Mouse (Mus musculus): ENCODE results near the gene Nckap1l. TPM values are rescaled to one million over a fixed set of nuclear protein-coding genes. Genes with fewer than 3 reads are reported as not detected.

Gene Nckap1l
- polyA plus RNA-seq, 1 experiment = not detected

DNA sequence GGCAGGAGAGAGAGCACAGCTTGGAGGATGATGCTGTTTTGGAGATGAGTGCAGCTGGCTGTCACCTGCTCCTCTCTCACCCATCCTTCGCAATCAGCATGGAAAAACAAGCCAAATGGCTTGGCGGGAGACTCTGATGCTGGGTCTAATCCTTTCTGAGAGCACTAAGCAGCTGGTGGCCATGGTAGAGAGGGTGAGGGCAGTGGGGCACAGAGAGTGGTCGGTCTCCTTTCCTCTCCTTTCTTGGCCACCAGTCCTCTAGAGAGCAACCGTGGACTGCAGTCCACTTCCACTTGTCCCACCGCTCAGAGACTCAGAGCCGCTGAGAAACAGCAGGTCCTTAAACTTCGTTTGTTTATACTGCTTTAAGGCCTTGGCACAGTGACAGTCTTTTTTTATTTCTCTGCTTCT is 60.0 kb downstream of the Nckap1l start:
- Histone ChIP-seq H3K4me1 (ENCODE audit: control insufficient read depth, insufficient read depth, low read length) (peaks cover 27% of the 10 kb centered on the region), H3K4me3 (ENCODE audit: insufficient read depth, low read depth, low read length) (no peak overlapping the region), H3K27ac (ENCODE audit: insufficient read depth, low read depth, low read length) (peak overlapping the region; percentile 13; the same call in 1 of the 2 replicates)
- no peak for TF ChIP-seq POLR2A (IDR thresholded peaks at IDR 0.05; ENCODE audit: insufficient read depth, low read depth, low read length)
- no peak for TF ChIP-seq CTCF (IDR thresholded peaks at IDR 0.05; ENCODE audit: insufficient read depth, low read depth, low read length)
- 8% methylated on average over 7 of the region's 7 CpGs for WGBS

DNA sequence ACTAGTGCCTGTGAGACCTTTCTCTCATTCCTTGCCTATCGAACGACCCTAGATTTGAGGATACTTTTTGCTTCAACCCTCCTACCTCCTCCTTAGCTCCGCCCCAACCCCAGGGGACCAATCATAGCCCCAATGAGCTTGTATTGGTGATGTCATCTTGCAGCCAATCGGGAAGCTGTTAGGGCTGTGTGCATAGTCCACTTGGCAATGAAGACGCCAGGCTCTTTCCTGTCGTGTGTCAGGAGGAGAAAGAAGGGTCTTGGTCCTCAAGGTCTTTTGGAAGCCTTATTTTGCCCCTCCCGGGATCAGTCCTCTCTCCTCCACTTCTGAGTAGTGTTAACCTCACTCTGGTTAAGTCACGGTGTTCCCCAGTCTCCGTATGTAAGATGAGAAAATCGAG is 60.5 kb downstream of the Nckap1l start:
- 2% methylated on average over 10 of the region's 10 CpGs for WGBS
- Histone ChIP-seq H3K27ac (ENCODE audit: insufficient read depth, low read depth, low read length) (peak overlapping the region; percentile 83), H3K4me3 (ENCODE audit: insufficient read depth, low read depth, low read length) (peak overlapping the region; percentile 27), H3K4me1 (ENCODE audit: control insufficient read depth, insufficient read depth, low read length) (peaks cover 28% of the 10 kb centered on the region)
- TF ChIP-seq CTCF (IDR thresholded peaks at IDR 0.05; ENCODE audit: insufficient read depth, low read depth, low read length) (no peak), POLR2A (IDR thresholded peaks at IDR 0.05; ENCODE audit: insufficient read depth, low read depth, low read length) (peak; percentile 52)

DNA sequence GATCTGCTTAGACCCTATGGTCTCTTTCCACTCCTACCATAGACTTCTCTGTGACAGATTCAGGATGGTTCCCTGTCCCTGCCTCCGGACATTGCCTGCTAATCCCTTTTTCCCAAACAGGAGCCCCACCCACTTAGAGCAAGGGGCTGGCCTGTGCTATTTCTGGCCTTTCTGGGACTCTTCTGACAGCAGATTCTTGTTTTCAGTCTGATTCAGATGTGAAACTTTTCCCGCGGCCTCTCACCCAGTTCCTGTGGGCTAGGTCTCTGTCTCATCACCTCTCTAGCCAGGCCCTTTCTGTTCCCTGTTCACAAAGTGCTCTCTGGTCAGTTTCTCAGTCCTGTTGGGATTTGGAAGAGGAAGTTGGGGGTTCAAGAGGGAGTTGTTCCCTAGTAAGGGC is 61.3 kb downstream of the Nckap1l start:
- Histone ChIP-seq H3K4me1 (ENCODE audit: control insufficient read depth, insufficient read depth, low read length) (peaks cover 30% of the 10 kb centered on the region), H3K4me3 (ENCODE audit: insufficient read depth, low read depth, low read length) (no peak overlapping the region), H3K27ac (ENCODE audit: insufficient read depth, low read depth, low read length) (no peak overlapping the region; the same call in 1 of the 2 replicates)
- WGBS = 21% methylated on average over 3 of the region's 3 CpGs
- TF ChIP-seq CTCF (IDR thresholded peaks at IDR 0.05; ENCODE audit: insufficient read depth, low read depth, low read length) = no peak
- no peak for TF ChIP-seq POLR2A (IDR thresholded peaks at IDR 0.05; ENCODE audit: insufficient read depth, low read depth, low read length)

DNA sequence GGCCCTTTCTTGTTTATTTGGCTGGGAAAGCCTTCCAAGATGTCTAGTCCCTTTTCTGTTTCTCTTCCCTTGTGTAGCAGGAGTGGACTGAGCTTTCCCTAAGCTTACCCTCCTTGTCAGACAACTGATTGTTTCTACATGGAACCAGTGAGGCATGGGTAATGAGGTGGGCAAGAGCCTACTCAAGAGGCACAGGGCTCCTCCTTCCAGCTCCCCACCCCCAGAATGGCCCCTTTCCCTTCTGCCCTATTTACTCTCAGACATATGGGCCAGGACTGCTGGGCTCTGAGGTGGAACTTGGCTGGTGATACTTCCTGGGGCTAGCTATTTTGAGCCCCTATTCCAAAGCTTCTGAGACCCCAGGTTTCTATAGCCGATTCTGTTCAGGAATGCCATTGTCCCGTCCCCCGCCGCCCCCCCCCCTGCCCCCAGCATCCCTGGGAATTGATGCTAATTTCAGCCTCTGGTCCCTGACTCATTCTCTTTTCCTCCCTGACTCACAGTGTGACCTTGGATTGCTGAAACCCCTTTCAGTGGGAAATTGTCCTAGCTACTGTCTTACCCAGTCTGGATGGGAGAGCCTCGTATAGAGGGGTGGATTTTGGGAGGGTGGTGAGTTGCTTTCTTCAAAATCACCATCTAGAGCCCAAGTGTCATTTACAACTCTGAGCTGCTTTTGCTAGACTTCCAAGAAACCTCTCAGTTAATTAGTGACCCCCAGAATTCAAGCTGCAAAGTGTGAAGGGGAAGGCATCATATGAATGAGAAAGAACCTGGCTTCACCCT is 65.2 kb downstream of the Nckap1l start:
- H3K4me1 ChIP-seq (ENCODE audit: control insufficient read depth, insufficient read depth, low read length) = peaks cover 37% of the 10 kb centered on the region
- TF ChIP-seq POLR2A (IDR thresholded peaks at IDR 0.05; ENCODE audit: insufficient read depth, low read depth, low read length) = no peak
- no peak for TF ChIP-seq CTCF (IDR thresholded peaks at IDR 0.05; ENCODE audit: insufficient read depth, low read depth, low read length)
- H3K4me3 ChIP-seq (ENCODE audit: insufficient read depth, low read depth, low read length) = no peak overlapping the region
- H3K27ac ChIP-seq (ENCODE audit: insufficient read depth, low read depth, low read length) = peak overlapping the region; percentile 92
- 10% methylated on average over 5 of the region's 5 CpGs for WGBS

DNA sequence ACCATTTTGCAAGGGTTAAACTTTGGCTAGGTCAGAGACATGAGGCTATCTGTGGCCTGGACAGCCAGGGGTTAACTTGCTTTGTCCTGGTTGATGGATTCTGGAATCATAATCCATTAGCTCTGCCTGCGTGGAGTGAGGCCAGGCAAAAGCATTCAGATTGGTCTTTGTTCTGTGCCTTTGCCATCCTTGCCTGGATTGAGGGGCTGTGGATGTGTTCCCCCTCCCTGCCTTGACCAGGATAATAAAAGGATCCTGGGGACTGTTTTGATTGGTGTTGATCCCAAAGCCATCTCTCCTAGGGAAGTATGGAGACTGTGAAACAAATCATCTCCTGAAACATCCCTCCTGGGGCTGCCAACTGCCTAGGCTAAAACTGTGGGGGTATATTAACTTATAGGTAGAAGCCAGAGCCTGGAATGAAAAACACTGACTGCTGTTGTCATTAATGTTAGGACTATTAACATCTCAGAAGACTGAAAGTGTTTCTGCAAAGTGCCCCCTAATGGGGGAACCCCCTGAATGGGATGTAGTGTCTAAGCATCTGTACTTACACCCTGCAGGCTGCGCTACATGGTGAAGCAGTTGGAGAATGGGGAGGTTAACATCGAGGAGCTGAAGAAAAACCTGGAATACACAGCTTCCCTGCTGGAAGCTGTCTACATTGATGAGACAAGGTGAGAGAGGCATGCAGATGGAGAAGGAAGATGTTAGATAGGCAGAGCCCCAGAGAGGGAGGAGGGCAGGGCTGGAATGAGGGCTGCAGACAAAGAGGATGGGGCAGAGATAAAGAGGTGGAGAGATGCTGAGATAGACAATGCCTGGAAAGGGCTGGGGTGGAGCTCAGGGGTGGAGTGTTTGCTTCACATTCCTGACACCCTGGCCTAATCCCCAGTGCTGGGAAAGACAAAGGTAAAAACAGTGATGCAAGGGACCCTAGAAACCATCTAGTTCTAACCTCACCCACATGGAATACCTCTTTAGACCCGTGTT is 66.1 kb downstream of the Nckap1l start:
- Histone ChIP-seq H3K4me1 (ENCODE audit: control insufficient read depth, insufficient read depth, low read length) (peaks cover 40% of the 10 kb centered on the region), H3K4me3 (ENCODE audit: insufficient read depth, low read depth, low read length) (no peak overlapping the region), H3K27ac (ENCODE audit: insufficient read depth, low read depth, low read length) (peak overlapping the region; percentile 88)
- TF ChIP-seq POLR2A (IDR thresholded peaks at IDR 0.05; ENCODE audit: insufficient read depth, low read depth, low read length) = no peak
- no peak for TF ChIP-seq CTCF (IDR thresholded peaks at IDR 0.05; ENCODE audit: insufficient read depth, low read depth, low read length)
- 35% methylated on average over 4 of the region's 4 CpGs for WGBS

DNA sequence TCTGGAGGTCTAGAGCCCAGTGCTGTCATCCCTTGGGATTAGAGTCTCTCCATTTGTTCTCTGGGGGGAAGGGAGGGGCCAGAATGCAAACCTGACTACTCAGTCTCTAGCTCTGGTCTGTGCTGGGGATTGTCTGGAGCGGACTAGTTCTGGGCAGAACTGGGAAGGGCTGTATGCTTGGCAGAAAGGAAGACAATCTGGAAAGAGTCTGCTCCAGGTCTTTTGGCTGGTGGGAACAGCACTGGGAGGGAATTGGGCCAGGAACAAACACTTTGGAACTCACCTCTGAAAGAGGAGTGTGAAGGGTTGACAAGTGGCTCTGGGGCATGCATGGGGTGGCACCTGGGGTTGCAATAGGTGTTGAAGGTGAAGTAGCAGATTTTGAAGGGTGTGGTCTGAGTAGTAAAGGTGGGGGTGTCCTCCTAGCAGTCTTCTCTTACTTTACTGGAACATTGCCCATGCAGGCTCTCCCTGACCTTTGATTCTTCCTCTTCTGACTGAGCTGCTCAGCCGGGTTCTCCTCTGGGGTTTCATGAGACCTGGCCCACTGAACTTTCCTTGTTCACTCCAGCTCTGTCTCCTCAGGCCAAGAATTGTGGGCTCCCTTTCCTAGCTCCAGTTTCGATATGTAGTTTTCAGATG is 69.0 kb downstream of the Nckap1l start:
- H3K4me1 ChIP-seq (ENCODE audit: control insufficient read depth, insufficient read depth, low read length) = peaks cover 34% of the 10 kb centered on the region
- H3K27ac ChIP-seq (ENCODE audit: insufficient read depth, low read depth, low read length) = peak overlapping the region; percentile 27; the same call in 1 of the 2 replicates
- 48% methylated on average over 3 of the region's 3 CpGs for WGBS
- TF ChIP-seq CTCF (IDR thresholded peaks at IDR 0.05; ENCODE audit: insufficient read depth, low read depth, low read length) = no peak
- no peak for TF ChIP-seq POLR2A (IDR thresholded peaks at IDR 0.05; ENCODE audit: insufficient read depth, low read depth, low read length)
- H3K4me3 ChIP-seq (ENCODE audit: insufficient read depth, low read depth, low read length) = no peak overlapping the region

DNA sequence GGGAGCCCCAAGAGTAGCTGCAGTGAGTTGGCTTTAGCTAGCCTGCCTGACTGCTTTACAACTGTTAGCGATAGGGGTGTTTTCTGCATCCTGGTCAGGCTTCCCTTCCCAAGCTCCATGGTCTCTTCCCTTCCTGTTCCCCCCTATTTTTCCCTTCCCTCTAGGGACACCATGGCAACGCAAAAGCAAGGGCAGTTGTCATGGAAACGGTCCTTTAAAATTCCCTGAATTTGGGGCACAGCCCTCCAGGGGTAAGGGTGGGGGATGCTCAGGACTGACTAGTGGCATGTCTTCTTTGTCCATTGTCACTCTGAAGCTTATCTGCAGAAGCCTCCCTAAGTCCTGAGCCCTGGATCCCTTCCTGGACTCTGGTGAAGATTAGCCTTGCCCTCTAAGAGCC is 69.6 kb downstream of the Nckap1l start:
- Histone ChIP-seq H3K27ac (ENCODE audit: insufficient read depth, low read depth, low read length) (peak overlapping the region; percentile 27), H3K4me3 (ENCODE audit: insufficient read depth, low read depth, low read length) (no peak overlapping the region), H3K4me1 (ENCODE audit: control insufficient read depth, insufficient read depth, low read length) (peaks cover 34% of the 10 kb centered on the region)
- TF ChIP-seq POLR2A (IDR thresholded peaks at IDR 0.05; ENCODE audit: insufficient read depth, low read depth, low read length) (no peak), CTCF (IDR thresholded peaks at IDR 0.05; ENCODE audit: insufficient read depth, low read depth, low read length) (no peak)
- 33% methylated on average over 3 of the region's 3 CpGs for WGBS

DNA sequence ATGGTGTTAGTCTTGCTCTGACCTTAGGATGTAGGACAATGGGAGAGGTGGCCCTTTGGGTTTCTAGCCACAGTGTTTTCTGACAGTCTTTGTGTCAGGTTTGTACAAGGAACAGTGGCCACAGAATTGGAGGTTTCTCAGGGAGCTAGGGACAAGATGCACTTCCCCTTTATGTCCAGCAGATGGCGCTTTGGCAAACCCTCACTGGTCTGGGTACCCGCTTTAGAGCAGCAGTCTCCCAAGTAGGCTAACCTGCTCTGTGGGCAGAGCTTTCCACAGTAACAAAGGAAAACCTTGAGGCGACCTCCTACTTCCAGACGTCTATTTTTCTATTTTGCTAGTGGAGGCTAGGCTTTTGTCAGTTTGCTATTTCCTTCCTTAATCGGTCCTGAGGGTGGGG is 76.8 kb downstream of the Nckap1l start:
- Histone ChIP-seq H3K27ac (ENCODE audit: insufficient read depth, low read depth, low read length) (no peak overlapping the region), H3K4me3 (ENCODE audit: insufficient read depth, low read depth, low read length) (no peak overlapping the region), H3K4me1 (ENCODE audit: control insufficient read depth, insufficient read depth, low read length) (peaks cover 9% of the 10 kb centered on the region; the same call in 1 of the 2 replicates)
- TF ChIP-seq POLR2A (IDR thresholded peaks at IDR 0.05; ENCODE audit: insufficient read depth, low read depth, low read length) = no peak
- peak; percentile 67 for TF ChIP-seq CTCF (IDR thresholded peaks at IDR 0.05; ENCODE audit: insufficient read depth, low read depth, low read length)
- WGBS = 2% methylated on average over 5 of the region's 5 CpGs
